Mouse (Mus musculus): ENCODE measurements at regions not wholly inside any gene's neighbourhood (a gene's known extent, or its start where the extent isn't known, plus 50 kb on each side); places are given as distances from the start of the nearest gene placed in this dataset.

DNA sequence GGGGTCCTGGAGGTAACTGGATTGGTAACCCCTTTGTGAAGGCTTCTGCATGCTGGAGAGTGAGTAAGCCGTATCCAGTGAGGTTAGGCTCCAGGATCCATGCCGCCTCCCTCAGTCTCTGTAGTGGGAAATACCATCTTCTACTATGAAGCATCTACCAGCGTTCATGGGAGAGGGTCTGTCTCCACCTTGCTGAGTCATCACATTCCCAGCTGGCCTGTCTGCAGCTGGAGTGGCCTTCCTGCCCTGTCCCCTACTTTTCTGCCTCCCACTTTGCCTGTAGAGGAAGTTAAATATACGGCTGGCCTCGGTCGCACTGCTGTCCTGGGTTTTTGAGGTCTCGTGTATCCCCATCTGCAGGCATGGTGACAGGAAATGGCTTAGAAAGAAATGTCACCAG is 78.0 kb upstream of the Sec14l1 start:
- DNase-seq (ENCODE audit: low spot score): no peak

GRCm38 (mm10) chr11:117038282-117039106 is 76.5 kb upstream of the Sec14l1 start:
- no peak for DNase-seq (ENCODE audit: low spot score)

DNA sequence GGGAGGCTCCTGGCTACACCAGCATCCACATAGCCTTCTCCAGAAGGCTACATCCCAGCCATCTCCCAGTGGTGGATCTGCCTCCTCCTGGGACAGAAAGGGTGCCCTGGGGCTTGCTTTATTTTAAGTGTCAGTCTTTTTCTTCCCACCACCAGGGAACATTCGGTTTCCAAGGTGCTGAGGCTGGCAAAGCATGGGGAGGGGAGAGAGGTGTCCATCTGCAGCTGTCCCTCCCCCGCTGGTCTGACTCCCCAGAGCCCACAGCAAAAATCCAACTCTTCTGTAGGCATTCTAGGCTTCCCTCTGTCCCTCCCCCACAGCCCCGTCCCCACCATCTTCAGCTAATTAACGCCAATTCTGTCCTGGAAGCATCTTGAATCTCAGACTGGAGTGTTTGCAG is 74.1 kb upstream of the Sec14l1 start:
- no peak for DNase-seq (ENCODE audit: low spot score)

DNA sequence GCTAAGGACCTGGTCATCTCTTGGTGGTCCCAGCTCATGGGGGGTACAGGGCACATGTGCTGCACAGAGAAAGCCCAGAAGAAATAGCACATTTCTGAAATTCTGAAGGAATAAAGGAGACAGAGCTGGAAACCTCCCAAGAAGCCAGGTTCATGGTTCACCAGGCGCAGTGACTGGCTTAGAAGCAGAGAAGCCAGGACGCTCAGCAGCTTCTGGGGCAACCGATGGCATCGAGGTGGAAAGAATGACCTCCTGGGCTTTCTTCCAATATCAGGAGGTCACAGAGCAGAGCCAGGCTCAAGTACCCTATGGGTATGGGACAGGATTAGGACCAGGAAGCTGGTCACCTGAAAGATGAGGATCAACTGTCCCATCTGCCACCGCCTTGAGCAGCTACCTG is 72.6 kb upstream of the Sec14l1 start:
- no peak for DNase-seq (ENCODE audit: low spot score)

- DNase-seq (ENCODE audit: low spot score): peak; percentile 49
Observed at GRCm38 (mm10) chr11:117043524-117043923, 71.4 kb upstream of the Sec14l1 start.

- DNase-seq (ENCODE audit: low spot score): no peak
Observed at GRCm38 (mm10) chr11:117044731-117045130, 70.2 kb upstream of the Sec14l1 start.

- DNase-seq (ENCODE audit: low spot score): no peak
Observed at GRCm38 (mm10) chr11:117046636-117047035, 68.3 kb upstream of the Sec14l1 start.

GRCm38 (mm10) chr11:117047172-117047950 is 67.6 kb upstream of the Sec14l1 start:
- no peak for DNase-seq (ENCODE audit: low spot score)

DNA sequence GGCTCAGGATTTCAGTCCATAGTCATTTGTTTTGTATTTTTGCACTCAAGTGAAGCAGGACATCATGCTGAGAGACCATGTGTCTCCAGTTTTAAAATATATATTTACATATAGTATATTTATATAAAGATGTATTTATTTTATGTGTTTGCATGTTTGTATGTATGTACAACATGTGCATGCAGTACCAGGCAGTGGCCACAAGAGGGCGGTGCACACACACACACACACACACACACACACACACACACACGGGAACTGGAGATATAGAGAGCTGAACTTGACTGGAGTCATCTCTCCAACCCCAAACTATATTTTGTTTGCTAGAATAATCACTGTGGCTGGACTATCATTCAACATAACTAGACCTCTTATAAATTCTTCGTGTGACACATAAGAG is 66.1 kb upstream of the Sec14l1 start:
- no peak for DNase-seq (ENCODE audit: low spot score)

DNA sequence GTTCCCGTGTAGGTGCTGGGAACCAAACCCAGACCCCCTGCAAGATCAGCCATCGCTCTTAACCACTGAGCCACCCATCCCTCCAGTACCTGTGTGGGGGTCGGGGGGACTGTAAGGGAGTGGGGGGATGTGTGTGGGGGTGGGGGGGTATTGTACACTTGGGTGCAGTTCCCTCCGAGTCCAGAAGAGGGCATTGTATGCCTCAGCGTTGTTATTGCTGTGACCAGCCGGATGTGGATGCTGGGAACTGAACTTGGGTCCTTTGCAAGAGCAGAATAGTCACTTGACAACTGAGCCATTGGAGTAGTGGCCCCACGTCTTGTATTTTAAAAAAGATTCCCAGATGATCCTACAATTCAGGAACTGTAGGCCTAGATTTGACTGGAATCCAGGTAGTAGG is 64.2 kb upstream of the Sec14l1 start:
- DNase-seq (ENCODE audit: low spot score): no peak

- no peak for DNase-seq (ENCODE audit: low spot score)
Observed at GRCm38 (mm10) chr11:117056958-117057357, 58.0 kb upstream of the Sec14l1 start.

DNA sequence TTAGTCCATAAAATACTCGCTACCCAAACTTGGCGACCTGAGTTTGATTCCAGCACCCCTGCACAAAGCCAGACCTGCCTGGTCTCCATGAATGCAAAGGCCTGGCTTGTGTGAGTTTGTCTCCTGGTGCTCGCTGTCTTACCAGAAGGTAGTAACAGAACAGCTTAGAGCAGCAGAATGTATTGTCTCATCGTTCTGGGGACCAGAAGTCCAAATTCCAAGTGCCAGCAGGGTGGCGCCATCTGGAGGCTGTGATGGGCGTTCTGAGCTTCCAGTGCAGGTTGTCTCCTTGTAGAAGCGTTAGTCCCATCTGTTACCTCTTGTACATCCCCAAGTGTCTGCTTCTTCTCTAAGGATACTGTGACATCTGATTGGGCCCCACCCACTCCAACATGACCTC is 57.5 kb upstream of the Sec14l1 start:
- DNase-seq (ENCODE audit: low spot score): no peak

DNA sequence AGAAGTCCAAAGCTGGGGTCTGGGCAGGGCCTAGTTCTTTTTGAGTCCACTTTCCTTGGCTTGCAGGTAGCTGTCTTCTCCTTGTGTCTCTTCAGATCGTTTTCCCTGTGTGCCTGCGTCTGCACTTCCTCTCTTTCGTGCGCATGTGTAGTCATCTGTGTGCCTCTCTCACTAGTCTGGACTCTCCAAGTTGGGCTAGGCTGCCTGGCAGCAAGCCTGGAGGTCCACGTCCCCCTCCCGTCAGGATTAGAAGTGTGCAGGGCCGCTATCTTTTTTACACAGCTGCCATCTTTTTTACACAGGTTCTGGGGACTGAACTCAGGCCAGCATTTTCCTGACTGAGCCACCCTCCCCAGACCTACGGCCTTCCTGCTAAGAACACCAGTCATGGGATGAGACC is 55.8 kb upstream of the Sec14l1 start:
- no peak for DNase-seq (ENCODE audit: low spot score)

GRCm38 (mm10) chr11:117059981-117060705 is 54.8 kb upstream of the Sec14l1 start:
- no peak for DNase-seq (ENCODE audit: low spot score)

DNA sequence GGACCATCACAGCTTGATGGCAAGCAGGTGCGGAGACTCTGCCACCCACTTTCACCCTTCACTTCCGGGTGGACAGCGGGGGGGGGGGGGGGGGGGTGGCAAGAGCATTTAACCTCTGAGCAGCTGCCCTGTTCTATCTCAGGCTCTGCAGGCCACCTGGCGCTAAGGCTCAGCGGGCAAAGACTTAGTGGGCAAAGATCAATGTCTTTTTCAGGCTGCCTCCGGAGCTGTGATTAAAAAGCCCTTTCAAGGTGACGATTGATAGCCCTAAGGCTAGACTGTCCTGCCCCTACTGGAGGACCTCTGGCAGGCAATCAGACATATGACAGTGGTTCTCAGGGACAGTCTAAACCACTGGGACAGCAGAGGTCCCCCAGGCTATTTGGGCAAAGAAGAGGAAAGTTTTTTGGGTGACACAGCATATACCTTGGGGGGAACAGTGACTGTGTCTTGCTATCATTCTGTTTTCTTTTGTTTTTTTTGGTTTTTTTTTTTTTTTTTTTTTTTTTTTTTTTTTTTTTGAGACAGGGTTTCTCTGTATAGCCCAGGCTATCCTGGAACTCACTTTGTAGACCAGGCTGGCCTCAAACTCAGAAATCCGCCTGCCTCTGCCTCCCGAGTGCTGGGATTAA is 54.1 kb upstream of the Sec14l1 start:
- no peak for DNase-seq (ENCODE audit: low spot score)

DNA sequence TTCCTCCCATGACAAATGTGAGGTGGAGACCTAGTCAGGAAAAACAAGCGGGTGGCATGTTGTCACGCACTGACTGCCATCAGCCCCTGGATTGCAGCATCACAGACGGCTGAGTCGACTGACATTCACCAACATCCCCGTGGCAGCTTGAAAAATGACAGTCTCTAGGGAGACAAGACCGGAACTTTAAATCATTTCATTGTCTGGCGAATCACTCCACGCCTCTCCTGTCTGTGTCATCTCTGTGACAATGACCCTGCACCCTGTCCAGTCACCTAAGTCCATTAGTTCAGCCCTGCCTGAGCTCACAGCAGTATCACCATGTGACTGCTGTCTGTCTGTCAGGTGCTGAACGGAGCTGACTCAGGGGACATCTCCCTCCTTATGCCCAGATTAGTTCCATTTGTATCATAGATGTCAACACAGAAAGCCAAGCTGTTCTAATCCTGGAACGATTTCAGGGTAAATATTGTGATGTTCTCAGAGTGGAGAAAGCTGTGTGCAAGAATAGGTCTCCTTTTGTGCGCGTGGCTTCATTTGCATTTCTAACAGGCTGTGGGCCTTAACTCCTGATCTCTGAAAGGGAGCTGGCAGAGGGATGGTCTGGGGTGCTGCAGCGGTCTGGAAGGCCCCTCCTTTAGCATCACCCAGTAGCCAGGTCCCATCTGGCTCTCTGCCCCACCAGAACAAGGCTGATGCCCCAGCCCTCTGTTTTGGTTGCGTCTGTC is 52.0 kb upstream of the Sec14l1 start:
- no peak for DNase-seq (ENCODE audit: low spot score)

All from urinary bladder, postnatal 10 days (tissue).